Mouse (Mus musculus) large intestine, adult 2 months (tissue): ENCODE measurements at regions not wholly inside any gene's neighbourhood (a gene's known extent, or its start where the extent isn't known, plus 50 kb on each side); places are given as distances from the start of the nearest gene placed in this dataset.
A peak's percentile ranks its signal among the peaks of the same experiment; 100 is the strongest.
"Not testable (repeated sequence)": the region's sequence is repeated elsewhere in the genome, so short reads cannot be mapped to it uniquely, and the experiment has no call there.

Experiments used
- DNase-seq: peaks from one replicate; pipeline ENCODE4 v3.0.0-alpha.2; 2012; ENCODE audit warnings: low read depth, low spot score
- WGBS: fragments of 180-500 bp; shearing (Covaris S2); methylation state at CpG from one replicate; pipeline ENCODE4 v1.1.7; 2018; 5-methylcytosine and 5-hydroxymethylcytosine counted together

DNA sequence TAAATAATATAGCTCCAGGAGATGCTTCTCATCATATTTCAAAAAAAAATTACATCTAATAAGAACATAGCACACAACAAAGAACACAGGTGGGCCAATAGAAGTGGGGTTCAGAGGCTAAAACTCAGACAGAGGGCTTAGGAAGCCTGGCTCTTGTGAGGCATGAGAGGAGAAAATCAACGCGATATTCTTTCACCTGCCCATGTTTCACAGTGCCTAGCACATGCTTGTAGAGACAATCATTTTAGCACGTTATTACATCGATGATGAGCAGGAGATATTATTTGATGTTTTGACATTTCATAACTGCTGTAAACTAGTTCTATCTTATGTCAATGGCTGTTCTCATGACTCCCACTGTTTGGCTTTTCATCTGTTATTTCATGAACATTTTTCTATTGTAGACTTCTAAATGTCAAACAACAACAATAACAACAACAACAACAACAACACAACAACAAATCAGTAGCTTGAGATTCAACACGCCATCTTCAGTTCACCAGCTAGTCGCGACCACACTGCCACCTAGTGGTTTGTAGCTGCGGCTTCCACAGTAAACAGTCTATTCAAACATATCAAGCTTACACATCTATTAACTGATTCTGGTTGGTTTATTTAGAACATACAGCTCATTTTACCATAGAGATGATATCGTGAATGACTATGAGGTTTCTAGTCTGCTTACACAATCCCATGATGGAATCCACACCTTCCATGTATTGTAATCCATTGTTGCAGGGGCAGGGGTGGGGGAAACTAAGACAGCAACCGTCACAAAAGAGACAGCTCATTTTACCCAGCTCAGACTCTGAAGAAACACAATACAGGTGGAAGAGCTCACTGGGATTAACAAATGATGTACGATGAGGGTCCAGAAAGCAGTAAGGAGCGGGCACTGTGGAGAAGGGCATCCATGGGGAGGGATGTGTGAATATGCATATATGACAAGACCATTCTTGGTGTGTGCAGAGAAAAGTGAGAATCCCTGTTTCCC, 60.5 kb upstream of the Tmem200a start:
- DNase-seq, result peak; percentile 11
- 31% methylated on average over 12 of the region's 12 CpGs for WGBS

DNA sequence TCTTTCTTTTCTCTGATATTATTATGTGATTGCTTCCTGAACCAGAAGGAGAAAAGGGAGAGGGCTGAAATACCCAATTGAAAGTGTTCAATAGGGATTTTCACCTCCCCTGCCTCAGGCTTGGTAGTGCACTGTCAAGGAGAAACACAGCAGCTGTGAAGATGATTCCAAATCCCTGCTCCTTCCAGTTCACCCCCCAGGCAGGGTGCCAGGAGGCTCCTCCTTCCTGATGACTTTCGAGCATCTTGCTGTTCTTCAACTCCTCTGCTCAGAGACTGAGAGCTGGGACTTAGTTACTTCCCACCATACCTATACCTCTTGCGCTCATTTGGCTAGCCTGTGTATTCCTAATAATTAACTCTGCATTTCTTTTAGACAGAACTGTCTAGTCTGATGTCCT, 73.7 kb upstream of the Tmem200a start:
- 65% methylated on average over 2 of the region's 2 CpGs for WGBS
- DNase-seq, result no peak

DNA sequence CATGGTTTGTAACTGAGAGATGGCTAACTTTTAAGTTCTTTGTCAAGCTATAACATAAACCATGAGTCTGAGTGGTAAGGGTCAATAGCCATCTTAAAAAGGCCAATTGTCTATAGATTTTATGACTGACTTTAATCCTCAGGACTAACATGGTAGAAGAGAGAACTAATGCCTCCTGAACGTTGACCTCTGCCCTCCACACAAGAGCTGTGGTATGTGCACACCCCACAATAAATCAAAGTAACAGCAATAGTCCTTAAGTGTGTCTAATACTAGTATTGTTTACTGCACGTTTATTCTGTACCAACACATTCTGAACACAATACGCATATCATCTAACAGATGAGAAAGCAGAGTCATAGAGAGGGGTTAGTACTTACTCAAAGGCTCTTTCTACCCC, 70.7 kb upstream of the Samd3 start:
- WGBS, result 25% methylated on average over 3 of the region's 3 CpGs
- DNase-seq, result no peak

GRCm38 (mm10) chr10:26161139-26161538, 68.4 kb upstream of the Samd3 start:
- not testable (repeated sequence) for DNase-seq

DNA sequence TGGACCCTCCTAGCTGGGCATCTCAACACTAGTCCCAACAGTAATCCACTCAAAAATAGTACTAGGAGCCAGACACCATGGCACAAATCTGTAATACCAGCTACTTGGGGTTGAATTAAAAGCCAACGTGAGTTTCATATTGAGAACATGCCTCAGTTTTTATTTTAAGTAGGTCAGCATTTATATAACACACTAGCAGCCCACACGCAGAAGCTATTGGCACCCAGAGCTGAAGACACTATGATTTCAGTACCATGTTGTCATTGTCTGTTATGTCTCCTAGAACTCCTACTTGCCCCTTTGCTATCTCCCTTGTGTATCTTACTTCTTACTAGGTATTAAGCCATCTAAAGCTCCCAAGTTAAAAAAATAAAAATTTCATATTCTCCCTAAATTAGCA, 65.0 kb upstream of the Samd3 start:
- 66% methylated on average over 2 of the region's 2 CpGs for WGBS
- DNase-seq, result no peak

DNA sequence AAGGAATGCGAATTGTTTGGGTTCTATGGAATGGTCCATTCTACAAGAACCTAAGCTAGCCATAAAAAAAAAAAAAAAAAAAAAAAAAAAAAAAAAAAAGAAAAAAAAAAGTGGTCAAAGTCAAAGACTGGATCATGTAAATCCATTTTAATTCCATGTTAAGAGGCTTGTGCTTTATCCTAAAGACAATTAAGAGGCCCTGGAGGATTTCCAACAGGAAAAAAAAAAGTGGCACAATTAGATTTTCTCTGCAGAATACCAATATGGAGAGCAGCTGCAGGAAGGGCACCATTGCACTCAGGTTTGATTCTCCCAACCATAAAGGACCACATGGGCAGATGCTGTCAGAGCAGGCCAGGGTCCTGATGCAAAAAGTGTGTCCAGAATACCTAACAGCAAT, 51.9 kb upstream of the Samd3 start:
- no peak for DNase-seq
- WGBS, result 83% methylated on average over 1 of the region's 1 CpGs

- WGBS, result 75% methylated on average over 3 of the region's 3 CpGs
- DNase-seq, result no peak
These were observed 51.2 kb upstream of the Samd3 start for GRCm38 (mm10) chr10:26178356-26178755.
